In genomic region chr1:84840018-84840664, GRCm38 (mm10) we compare ENCODE assay signal across 7 mouse cellular contexts. TPM values are rescaled to one million over a fixed set of nuclear protein-coding genes. Genes with fewer than 3 reads are reported as not detected.
A peak's percentile ranks its signal among the peaks of the same experiment; 100 is the strongest.
DNase-seq lines count a peak whose midpoint lies in the region; ATAC-seq lines count a peak whose summit lies in the region.

Gene Trip12 (minus strand): TSS chr1:84840516.

- H3K4me2 ChIP-seq in midbrain, embryonic 13.5 days (replicated peaks), result peak within 1 kb of the TSS; percentile 82

- peak; percentile 88 for DNase-seq in 3134 (ENCODE audit: extremely low read depth, insufficient read length, low spot score)
- DNase-seq in 3T3-L1 (ENCODE audit: low read depth, low spot score), result peak; percentile 70
- peak; percentile 53 for DNase-seq in c-Kit-positive CD71-positive TER-119-positive erythroid progenitor cells, embryonic 14.5 days (ENCODE audit: low spot score)
- DNase-seq in gonadal fat pad, adult 2 months (ENCODE audit: low read depth), result no peak
- DNase-seq in layer of hippocampus, postnatal 14 days (ENCODE audit: low spot score in 2 of 2), result no peak
- no peak for DNase-seq in spleen, postnatal 10 days (ENCODE audit: low spot score in 2 of 2)

- WGBS in midbrain, embryonic 13.5 days, result under 1% methylated on average over 39 of the region's 39 CpGs

- peaks cover 32% of the 10 kb centered on the region for H3K4me1 ChIP-seq in midbrain, embryonic 13.5 days (replicated peaks)

- H3K4me3 ChIP-seq in midbrain, embryonic 13.5 days (replicated peaks), result peak within 1 kb of the TSS; percentile 93

- peak within 1 kb of the TSS; percentile 97 for H3K27ac ChIP-seq in midbrain, embryonic 13.5 days

- no peak for ATAC-seq in midbrain, embryonic 13.5 days

- H3K36me3 ChIP-seq in midbrain, embryonic 13.5 days, result peaks cover 4% of the 10 kb centered on the region

- H3K9me3 ChIP-seq in midbrain, embryonic 13.5 days, result no peaks in the 10 kb centered on the region

- no peaks in the 10 kb centered on the region for H3K27me3 ChIP-seq in midbrain, embryonic 13.5 days

- H3K9ac ChIP-seq in midbrain, embryonic 13.5 days (replicated peaks), result peak within 1 kb of the TSS; percentile 96

RNA-seq across cellular contexts. Expression of gene Trip12, which starts in this region (rescaled TPM):
- polyA plus RNA-seq in gonadal fat pad, adult 2 months (2012; rRNA removed), result 40.2 and 42.9 TPM in 2 replicates
- total RNA-seq in layer of hippocampus, postnatal 14 days (2021), result 100 to 1,000 TPM; 193 to 208 TPM
- polyA plus RNA-seq in midbrain, embryonic 13.5 days (2015; fragmentation: Nextera tagmentation; extraction: Ambion mirVana), result 78.5 and 85.0 TPM in 2 replicates

Comparison
In these comparisons a context has a peak if more than half of its experiments do, and no peak if none do; other contexts are left out.
1. DNase-seq: peak in 3134 (single experiment), 3T3-L1 (single experiment) and c-Kit-positive CD71-positive TER-119-positive erythroid progenitor cells, embryonic 14.5 days (single experiment); none in gonadal fat pad, adult 2 months (single experiment), layer of hippocampus, postnatal 14 days (0 of 2) and spleen, postnatal 10 days (0 of 2).